Mouse (Mus musculus): ENCODE measurements at regions not wholly inside any gene's neighbourhood (a gene's known extent, or its start where the extent isn't known, plus 50 kb on each side); places are given as distances from the start of the nearest gene placed in this dataset.
A peak's percentile ranks its signal among the peaks of the same experiment; 100 is the strongest.
"Not testable (repeated sequence)": the region's sequence is repeated elsewhere in the genome, so short reads cannot be mapped to it uniquely, and the experiment has no call there.

DNA sequence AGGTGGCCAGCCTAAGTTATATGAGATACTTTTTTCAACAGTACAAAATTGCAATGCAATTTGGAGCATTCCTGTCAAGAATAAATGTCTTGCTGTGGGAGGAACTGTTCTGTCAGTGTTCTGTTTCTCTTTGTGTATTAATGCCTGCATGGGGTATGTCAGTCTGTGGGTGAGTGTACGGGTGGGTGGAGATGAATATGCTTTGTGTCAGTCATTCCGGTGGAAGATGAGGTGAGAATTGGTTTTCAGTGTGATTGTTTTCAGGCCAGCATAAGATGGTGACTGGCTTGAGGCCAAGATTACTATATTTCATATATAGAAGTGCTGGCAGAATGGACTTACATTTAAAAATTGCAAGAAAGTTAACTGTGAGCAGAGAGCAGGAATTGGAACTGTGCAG is 184.0 kb downstream of the Frk start:
- intact Hi-C loops (cut with DNase I) = no loop called here
- peak; percentile 32 to 81 for DNase-seq (ENCODE audit: low spot score in 2 of 2)

DNA sequence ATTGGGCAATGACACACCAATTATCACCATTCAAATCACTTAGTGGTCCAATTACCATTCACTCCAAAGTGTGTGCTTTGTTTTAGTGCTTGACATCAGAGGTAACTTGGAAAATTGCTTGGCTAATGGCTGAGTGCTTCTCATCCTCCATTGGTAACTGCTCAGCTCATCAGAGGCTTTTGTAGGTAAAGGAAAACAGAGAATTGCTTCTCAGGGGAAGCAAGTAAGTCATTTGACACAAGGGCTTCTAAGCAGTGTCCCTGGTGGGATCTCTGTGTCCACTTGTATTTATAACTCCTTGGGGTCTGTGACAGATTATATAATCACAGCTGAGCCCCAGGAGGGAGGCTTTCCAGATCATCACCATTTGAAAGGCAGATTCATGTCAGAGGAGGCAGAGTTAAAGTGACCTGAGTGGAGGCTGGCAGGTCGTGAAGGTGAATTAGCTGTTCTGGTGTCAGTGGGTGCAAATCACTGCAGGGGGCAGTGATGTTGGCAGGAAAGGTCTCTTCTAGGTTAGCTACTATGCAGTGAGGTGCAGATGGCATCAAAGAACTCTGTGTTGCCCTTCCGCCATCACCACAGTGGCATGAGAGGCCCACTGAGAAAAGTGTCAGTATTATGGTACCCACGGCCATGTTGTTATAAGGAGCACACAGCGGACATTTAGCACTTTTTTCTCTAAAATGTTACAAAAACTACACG is 184.7 kb downstream of the Frk start:
- intact Hi-C loops (cut with DNase I) = no loop called here
- DNase-seq (ENCODE audit: low spot score in 2 of 2) = no peak

DNA sequence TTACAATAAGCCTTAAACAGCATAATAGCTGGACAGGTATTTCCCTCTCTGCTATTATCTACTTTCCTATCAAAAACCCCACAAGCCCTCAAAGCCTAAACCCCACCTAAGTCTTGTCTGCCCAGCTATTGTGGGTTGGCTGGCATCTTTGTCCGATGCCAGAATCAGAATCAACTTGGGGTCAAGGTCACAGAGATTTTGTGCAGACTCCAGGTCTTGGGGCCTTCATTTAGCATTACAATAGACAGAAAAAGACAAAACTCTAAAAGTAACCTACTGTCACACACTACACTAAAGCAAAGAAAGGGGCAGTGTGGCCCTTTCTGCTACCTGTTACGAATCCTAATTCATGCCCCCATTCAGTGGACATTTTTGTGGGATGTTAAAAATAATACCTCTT is 188.6 kb downstream of the Frk start:
- no peak for DNase-seq (ENCODE audit: low spot score in 2 of 2)
- intact Hi-C loops (cut with DNase I) = no loop called here

DNA sequence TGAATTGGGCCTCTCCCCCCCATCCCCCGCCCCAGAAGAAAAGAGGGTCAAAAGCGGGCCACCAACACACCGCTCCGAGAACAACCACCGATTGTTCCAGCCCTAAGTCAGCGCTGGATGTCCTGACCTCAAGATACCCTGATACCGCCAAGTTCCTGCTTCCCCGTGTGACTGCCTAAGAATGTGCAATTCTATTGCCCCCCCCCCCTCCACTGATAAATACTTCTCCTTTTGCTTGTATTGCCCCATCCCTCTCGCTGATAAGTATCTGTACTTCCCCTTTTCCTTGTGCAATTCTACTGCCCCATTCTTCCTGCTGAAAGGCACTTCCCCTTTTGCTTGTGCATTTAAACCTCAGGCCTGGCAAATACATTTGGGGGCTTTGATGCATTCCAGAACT is 216.2 kb downstream of the Frk start:
- intact Hi-C loops (cut with DNase I); DNase-seq (ENCODE audit: low spot score in 2 of 2): not testable (repeated sequence)

DNA sequence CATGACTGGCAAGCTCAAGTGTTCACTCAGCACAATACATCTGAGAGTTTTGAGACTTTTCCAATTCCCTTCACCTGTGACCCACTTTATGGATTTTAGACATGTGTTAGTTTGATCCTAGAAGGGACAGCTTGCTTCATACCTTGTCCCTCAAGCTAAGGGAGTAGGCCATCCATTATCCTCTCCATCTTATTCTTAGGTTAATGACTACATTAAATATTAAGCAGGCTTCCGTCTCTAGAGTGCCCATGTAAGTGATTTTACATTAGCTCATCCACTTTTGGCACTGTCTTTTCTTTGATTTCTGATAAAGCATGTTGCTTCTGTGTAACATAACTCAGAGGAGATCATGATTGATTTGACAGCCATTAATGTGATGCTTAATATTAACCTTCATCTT is 218.8 kb downstream of the Frk start:
- intact Hi-C loops (cut with DNase I) = no loop called here
- no peak for DNase-seq (ENCODE audit: low spot score in 2 of 2)

DNA sequence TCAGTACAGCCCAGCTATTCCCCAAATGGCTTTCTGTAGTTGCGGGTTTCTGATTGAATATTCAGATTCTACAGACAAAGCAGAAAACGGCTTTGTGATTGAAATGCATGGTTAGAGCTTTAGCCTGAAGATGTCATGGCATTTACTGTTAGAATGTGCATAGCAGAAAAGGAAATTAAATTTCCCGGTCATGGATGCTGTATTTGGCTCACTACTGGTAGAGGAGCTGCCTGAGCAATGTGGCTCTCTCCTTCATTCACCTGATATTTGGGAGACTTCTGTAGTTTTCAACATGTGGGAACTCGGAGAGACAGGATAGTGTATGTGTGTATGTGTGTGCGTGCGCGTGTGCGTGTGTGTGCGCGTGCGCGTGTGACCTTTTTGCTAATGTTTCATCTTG is 222.2 kb downstream of the Frk start:
- no peak for DNase-seq (ENCODE audit: low spot score in 2 of 2)
- intact Hi-C loops (cut with DNase I) = no loop called here

DNA sequence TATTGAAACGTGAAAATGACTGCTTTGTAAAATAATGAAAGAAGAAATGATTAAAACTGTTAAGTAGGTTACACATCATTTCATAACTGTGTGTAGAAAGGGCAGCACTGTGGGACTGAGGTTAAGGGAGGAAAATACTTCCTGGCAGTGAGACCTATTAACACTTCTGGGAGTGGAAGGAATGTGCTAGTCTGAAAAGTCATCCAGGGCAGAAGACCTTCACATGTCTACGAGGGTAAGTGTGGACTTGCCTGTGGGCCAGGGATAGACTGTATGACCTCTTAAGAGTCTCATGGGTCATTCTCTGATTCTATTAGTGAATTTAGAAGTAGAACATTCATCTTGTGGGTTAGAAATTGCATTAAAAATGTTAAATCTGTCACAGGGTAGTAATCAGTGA is 248.1 kb downstream of the Frk start:
- intact Hi-C loops (cut with DNase I) = no loop called here
- DNase-seq (ENCODE audit: low spot score in 2 of 2) = no peak

DNA sequence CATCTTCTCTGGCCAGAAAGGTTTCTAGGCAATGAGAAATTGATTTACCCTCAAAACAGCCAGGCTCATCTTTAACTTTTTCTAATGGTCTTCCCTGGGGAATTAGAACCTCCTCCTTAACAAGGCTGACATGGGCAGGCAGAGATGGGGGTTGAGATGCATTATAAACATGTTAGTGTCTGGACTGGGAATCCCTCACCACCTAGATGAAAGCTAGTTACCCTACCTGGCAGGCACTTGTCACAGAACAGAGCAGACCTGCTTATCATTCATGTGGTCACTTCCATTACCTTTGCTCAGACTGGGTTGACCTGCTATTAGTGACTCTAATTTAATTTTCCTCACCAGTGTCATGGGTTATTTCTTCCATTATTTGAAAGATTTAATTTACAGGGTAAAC is 279.2 kb downstream of the Frk start:
- intact Hi-C loops (cut with DNase I) = no loop called here
- no peak for DNase-seq (ENCODE audit: low spot score in 2 of 2)

DNA sequence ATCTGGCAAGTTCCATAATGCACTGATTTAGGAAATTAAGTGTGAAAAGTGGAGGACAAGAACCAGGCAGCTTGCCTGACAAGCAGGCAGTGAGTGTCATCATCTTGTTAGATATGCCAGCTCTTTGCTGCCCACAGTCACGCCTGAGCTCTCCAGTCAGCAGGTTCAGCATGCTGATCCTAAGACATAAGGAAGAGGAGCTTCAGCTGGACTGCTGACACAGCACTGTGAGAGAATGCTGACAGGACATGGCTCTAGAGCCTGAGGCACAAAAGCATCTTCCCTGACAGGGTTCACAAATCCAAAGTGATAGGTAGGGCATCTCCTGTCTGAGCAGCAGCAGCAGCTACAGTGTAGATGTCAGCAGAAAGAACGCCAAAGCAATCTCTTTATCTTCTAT is 308.9 kb downstream of the Frk start:
- intact Hi-C loops (cut with DNase I) = no loop called here
- DNase-seq (ENCODE audit: low spot score in 2 of 2) = no peak

DNA sequence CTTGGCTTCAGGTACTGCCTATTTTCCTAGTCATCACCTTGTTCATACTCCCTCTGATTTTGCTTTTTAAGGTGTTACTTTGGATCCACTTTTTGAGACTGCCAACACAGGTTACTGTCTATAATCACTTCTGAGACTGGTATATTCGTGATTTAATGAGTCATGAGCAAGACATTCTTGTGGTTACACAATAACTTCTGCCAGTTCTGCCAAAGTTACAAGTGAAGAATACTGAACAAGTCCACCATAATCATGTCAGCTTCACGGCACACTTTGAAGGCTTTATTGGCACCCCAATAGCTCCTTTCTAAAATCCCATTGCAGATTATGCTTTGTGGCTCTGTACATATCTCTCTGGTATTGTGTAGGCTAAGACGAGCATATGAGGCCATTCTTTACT is 327.9 kb downstream of the Frk start:
- intact Hi-C loops (cut with DNase I) = no loop called here

DNA sequence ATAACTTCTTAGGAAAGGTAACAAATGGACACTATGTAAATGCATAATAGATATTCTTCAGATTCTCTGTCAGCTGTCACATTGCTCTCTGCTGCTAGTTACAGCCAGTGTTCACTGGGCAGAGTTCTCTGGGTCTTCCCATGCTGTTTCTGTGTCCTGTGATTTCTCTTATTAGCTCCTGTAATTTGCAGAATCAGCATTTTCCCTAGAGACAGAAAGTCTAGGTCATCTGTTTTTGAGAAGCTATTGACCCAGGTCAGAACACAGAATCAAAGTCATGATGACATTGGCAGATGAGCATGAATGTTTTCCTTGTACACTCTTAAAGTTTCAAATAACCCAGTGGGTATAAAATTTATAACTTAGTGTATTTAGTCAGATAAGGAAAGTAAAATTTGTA is 340.9 kb downstream of the Frk start:
- no peak for DNase-seq (ENCODE audit: low spot score in 2 of 2)
- intact Hi-C loops (cut with DNase I) = no loop called here

More for the DNA sequence above, 327.9 kb downstream of the Frk start:
- DNase-seq (ENCODE audit: low spot score in 2 of 2) = no peak

DNA sequence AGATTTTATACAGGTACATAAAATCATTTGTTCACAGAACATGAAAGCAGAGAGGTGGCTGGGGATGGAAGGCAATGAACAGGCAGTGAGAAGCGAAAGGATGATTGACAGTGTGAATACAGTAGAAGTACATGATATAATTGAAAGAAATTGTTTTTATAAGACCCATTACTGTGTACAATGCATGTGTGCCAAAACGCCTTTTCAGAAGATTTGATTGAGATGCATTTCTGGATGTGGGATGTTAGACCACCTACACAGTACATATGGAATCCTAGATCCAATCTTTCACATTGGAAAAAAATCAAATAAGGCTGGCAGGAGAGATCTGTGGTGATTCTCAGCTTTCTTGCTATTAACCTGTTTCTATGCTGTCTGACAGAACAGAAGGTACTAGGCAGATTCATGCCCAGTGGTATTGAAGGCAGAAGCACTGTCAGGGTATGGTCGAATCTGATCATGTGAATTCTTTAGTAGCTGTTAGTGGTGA is 358.9 kb downstream of the Frk start:
- peak; percentile 6 to 67 for DNase-seq (ENCODE audit: low spot score in 2 of 2)
- intact Hi-C loops (cut with DNase I) = no loop called here

DNA sequence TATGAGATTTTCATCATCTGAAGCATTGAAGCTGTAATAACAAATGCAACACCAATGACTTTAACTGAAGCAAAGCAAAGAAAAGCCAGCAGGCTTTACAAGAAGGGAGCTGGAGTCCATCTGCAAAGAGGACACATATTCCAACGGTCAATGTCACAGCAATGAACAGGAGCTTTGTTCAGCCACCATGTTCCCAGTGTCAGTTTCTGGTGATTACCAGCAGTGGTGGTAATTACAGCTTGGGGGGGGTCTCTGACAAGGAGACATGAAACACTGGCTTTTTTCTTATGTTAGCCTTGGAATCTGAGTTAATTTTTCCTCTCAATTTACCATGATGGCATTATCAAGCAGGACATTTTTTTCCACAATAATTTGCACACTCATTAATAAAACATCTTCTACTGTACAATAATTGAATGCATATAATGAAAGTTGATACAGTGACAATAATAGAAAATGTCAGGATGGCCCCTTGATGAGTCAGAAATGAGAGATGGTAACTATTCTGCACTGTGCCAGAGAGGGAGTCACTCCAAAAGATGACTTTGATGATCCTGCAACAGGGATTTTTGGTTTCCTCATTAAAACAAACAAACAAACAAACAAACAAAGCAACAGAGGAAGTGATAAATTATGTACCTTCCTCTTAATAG is 373.4 kb downstream of the Frk start:
- intact Hi-C loops (cut with DNase I) = no loop called here
- no peak for DNase-seq (ENCODE audit: low spot score in 2 of 2)

DNA sequence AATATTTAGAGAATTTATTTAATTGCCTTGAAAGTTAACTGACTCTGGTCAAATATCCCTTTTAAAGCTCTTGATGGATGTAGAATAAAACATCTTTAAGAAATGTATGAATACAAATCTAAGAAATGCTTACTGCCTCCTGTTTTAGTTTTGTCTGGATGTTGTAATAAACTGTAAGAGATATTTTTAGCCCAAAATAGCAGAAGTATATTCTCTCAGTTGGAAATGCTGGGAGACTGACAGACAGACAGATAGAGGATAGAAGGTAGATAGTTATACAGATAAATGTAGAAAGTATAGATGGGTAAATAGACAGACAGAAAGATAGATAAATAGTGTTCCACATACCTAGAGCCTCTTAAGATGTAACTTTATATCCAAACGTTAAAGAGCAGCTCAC is 379.5 kb downstream of the Frk start:
- intact Hi-C loops (cut with DNase I) = no loop called here
- no peak for DNase-seq (ENCODE audit: low spot score in 2 of 2)

DNA sequence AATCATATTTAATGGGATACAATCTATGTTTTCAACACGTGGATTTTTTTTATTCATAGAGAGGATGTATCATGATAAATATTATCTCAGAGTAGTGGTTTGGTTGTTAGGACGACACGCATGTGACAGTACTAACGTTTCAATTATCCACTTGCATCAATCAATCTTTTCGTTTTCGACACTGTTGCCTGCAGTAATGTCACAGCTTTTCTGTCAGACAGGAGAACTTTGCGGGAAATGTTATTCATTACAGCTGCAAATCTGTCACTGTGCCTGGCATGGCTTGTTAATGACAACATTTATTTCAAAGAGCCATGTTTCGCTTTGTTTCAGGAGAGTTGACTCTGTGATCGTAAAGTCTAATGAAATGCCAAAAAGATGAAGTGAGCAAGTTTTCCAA is 388.7 kb downstream of the Frk start:
- no peak for DNase-seq (ENCODE audit: low spot score in 2 of 2)
- intact Hi-C loops (cut with DNase I) = no loop called here

DNA sequence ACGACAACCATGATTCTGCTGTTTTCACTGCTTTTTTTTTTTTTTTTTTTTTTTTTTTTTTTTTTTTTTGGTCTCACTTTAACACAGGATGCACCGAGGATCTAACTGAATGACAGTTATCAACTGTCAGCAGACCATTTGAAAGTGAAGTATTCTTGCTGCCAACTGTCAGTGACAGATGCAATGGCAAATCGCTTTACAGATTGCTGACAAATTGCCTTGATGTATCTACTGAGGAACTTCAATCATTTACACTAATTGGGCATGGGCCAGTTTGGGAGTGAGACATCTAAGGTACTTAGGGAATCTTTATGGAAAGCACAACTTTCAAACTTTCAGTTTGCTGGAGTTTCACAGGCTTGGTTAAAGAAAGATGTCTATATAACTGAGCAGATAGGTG is 395.3 kb downstream of the Frk start:
- DNase-seq (ENCODE audit: low spot score in 2 of 2) = no peak
- intact Hi-C loops (cut with DNase I) = no loop called here

DNA sequence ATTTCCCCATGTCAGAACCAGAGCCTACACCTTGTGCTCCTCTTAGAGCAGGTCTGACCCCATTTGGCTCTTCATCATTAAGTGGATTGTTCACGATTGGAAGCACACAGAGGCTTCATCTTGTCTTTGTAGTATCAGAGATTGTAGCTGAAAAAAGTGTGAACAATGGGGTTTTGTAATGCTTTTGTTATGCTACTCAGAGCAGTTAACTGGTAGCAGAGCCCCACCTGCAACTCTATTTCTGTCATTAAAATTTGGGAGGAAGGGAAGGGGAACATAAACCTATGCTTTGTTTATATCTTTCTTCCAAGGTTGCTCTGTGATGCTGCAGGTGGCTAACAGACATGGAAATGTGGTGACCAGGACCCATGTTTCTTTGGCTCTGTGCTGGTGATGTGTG is 404.4 kb downstream of the Frk start:
- intact Hi-C loops (cut with DNase I) = no loop called here
- no peak for DNase-seq (ENCODE audit: low spot score in 2 of 2)

DNA sequence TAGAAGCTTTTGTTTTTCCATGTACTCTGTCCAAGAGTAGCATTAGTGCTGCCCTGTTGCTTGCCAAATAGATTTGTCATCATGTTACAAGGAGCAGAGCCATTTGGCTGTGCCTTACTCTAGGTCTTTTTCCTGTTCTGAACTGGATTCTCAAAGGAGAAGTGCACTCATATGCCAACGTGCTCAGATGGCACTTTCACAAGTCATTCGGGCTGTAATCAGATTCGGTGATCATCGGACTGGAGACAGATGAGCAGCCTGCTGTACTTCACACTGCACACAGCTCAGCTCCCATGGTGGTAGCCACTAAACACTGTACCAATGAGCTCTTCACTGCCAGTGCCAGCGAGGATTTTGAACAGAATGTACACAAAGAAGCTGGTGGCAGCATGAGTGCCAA is 421.1 kb downstream of the Frk start:
- intact Hi-C loops (cut with DNase I) = no loop called here
- no peak for DNase-seq (ENCODE audit: low spot score in 2 of 2)

DNA sequence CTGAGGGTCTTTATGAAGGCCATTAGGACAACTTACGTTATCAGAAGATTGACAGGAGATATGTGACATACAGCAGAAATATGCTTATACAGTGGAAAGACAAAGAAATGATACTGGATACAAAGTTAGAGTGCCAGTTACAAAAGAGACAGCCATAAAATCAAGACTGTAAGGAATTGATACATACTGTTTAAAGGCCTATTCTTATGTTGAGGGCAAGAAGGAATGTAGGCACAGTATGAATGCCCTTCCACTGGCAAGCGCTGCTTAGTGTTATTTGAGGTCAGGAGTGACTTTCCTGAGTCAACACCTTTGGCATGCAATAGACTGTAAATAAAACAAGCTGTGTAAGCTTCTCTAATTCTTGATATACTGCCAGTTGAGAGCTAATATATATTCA is 421.5 kb downstream of the Frk start:
- no peak for DNase-seq (ENCODE audit: low spot score in 2 of 2)
- intact Hi-C loops (cut with DNase I) = no loop called here

DNA sequence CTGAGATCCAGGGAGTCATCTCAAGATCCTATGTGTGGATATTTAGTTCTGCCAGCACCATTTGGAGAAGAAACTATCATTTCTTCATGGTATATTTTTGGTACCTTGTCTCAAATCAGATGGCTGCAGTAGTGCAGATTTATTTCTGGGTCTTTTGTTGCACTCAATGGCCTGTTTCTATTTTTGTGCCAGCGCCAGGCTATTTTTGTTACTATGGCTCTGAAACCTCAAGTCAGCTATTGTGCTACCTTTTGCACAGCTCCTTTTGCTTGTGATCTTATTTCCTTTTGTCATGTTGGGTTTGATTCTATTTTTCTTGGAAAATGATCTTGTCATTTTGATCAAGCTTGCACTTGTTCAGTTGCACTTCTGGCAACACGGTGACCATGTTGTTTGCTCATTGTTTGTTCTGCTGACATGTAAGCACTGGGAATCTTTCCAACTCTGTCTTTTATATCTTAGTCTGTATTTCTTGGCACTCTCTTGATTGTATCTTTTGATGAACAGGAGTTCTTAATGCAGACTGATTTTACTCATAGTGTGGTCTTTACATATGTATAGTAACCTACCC is 429.0 kb downstream of the Frk start:
- intact Hi-C loops (cut with DNase I) = no loop called here
- peak in 1 of 2 experiments; percentile 25 for DNase-seq (ENCODE audit: low spot score in 2 of 2)

All from left cerebral cortex, postnatal 25 days (tissue).